Mouse (Mus musculus) spleen, adult 2 months (tissue): ENCODE measurements around the gene Scd3. TPM values are rescaled to one million over a fixed set of nuclear protein-coding genes. Genes with fewer than 3 reads are reported as not detected.

ENCODE experiments used
- DNase-seq, 2 experiments: peaks; one replicate each; pipeline versions ENCODE4 v3.0.0 to v3.0.0-alpha.2; 2012 to 2021; ENCODE audit warnings: low spot score in 2 of 2, low read depth in 1 of 2
- H3K27ac ChIP-seq: fragments of 200-500 bp; 2 replicates; pipeline ENCODE4 v1.5.1; 2012; ENCODE audit warnings: low read length, inconsistent platforms; ENCODE audit not compliant: insufficient read depth
- H3K27me3 ChIP-seq: fragments of 200-500 bp; 2 replicates; pipeline ENCODE4 v1.6.1; 2012; ENCODE audit warnings: mild to moderate bottlenecking, moderate library complexity, low read length, inconsistent platforms; ENCODE audit not compliant: control insufficient read depth, insufficient read depth
- H3K36me3 ChIP-seq: fragments of 200-500 bp; 2 replicates; pipeline ENCODE4 v1.6.1; 2012; ENCODE audit warnings: mild to moderate bottlenecking, low read length, inconsistent platforms; ENCODE audit not compliant: control insufficient read depth, insufficient read depth
- H3K4me1 ChIP-seq: fragments of 200-500 bp; 2 replicates; pipeline ENCODE4 v1.6.1; 2011; ENCODE audit warnings: inconsistent platforms; ENCODE audit not compliant: control insufficient read depth, insufficient read depth, insufficient read length
- H3K4me3 ChIP-seq: fragments of 200-500 bp; 2 replicates; pipeline ENCODE4 v1.5.1; 2011; ENCODE audit warnings: mild to moderate bottlenecking, inconsistent platforms; ENCODE audit not compliant: insufficient read depth, insufficient read length; ENCODE audit errors: extremely low read depth
- CTCF ChIP-seq: fragments of 200-500 bp; IDR thresholded peaks from 2 replicates; pipeline ENCODE4 v1.5.1; 2011; ENCODE audit warnings: mild to moderate bottlenecking, inconsistent platforms; ENCODE audit not compliant: insufficient read depth, insufficient read length, insufficient replicate concordance; ENCODE audit errors: extremely low read depth
- POLR2A ChIP-seq: fragments of 200-500 bp; IDR thresholded peaks from 2 replicates; pipeline ENCODE4 v1.6.1; 2011; ENCODE audit warnings: low read depth, low read length, inconsistent platforms
- WGBS: fragments of 180-500 bp; shearing (Covaris S2); methylation state at CpG from one replicate; pipeline ENCODE4 v1.1.7; 2018; 5-methylcytosine and 5-hydroxymethylcytosine counted together
- polyA plus RNA-seq: library from polyadenylated mRNA; depleted of rRNA; stranded (reverse); fragments of >200 nt; gene quantifications from 2 replicates; pipeline ENCODE4 v1.2.3, GENCODE M21; 2012; rRNA removed

The Scd3 gene
- polyA plus RNA-seq: not detected in 2 replicates

- H3K27me3 ChIP-seq: no peaks in the 10 kb centered on the region
- no peak within 1 kb of the TSS for H3K4me3 ChIP-seq
- WGBS: 93% methylated on average over 9 of the region's 9 CpGs
- no peak within 1 kb of the TSS for H3K27ac ChIP-seq
- DNase-seq: no peak
- H3K4me1 ChIP-seq: no peaks in the 10 kb centered on the region
- no peaks in the 10 kb centered on the region for H3K36me3 ChIP-seq
- TF ChIP-seq CTCF (no peak), POLR2A (no peak)
These were observed at the start of gene Scd3 for GRCm38 (mm10) chr19:44203015-44203564. TSS of gene Scd3 (plus strand) at chr19:44203269.

GRCm38 (mm10) chr19:44153781-44154180, 49.3 kb upstream of the Scd3 start:
- no peaks in the 10 kb centered on the region for H3K27me3 ChIP-seq
- H3K27ac ChIP-seq: no peak overlapping the region
- no peaks in the 10 kb centered on the region for H3K4me1 ChIP-seq
- 76% methylated on average over 5 of the region's 5 CpGs for WGBS
- TF ChIP-seq CTCF: no peak
- TF ChIP-seq POLR2A: no peak
- H3K4me3 ChIP-seq: no peak overlapping the region
- DNase-seq: no peak
- H3K36me3 ChIP-seq: no peaks in the 10 kb centered on the region

GRCm38 (mm10) chr19:44157005-44157404, 46.1 kb upstream of the Scd3 start:
- H3K27me3 ChIP-seq: no peaks in the 10 kb centered on the region
- WGBS: 93% methylated on average over 10 of the region's 10 CpGs

GRCm38 (mm10) chr19:44159386-44159785, 43.7 kb upstream of the Scd3 start:
- Histone ChIP-seq H3K27ac (no peak overlapping the region), H3K4me1 (no peaks in the 10 kb centered on the region), H3K4me3 (no peak overlapping the region), H3K36me3 (no peaks in the 10 kb centered on the region), H3K27me3 (no peaks in the 10 kb centered on the region)
- no peak for DNase-seq
- TF ChIP-seq CTCF: no peak
- TF ChIP-seq POLR2A: no peak
- WGBS: 90% methylated on average over 3 of the region's 3 CpGs

More at GRCm38 (mm10) chr19:44157005-44157404, 46.1 kb upstream of the Scd3 start:
- H3K27ac ChIP-seq: no peak overlapping the region
- H3K4me3 ChIP-seq: no peak overlapping the region
- no peak for TF ChIP-seq CTCF
- TF ChIP-seq POLR2A: no peak
- H3K36me3 ChIP-seq: no peaks in the 10 kb centered on the region
- H3K4me1 ChIP-seq: no peaks in the 10 kb centered on the region
- no peak for DNase-seq

- DNase-seq: no peak
- 5% methylated on average over 3 of the region's 3 CpGs for WGBS
- Histone ChIP-seq H3K4me3 (no peak overlapping the region), H3K27ac (no peak overlapping the region), H3K4me1 (no peaks in the 10 kb centered on the region), H3K27me3 (no peaks in the 10 kb centered on the region), H3K36me3 (no peaks in the 10 kb centered on the region)
- TF ChIP-seq POLR2A (no peak), CTCF (no peak)
These were observed 41.6 kb upstream of the Scd3 start for GRCm38 (mm10) chr19:44161515-44161914.

- no peaks in the 10 kb centered on the region for H3K4me1 ChIP-seq
- H3K27me3 ChIP-seq: no peaks in the 10 kb centered on the region
- no peak for DNase-seq
- 58% methylated on average over 8 of the region's 8 CpGs for WGBS
- TF ChIP-seq POLR2A (no peak), CTCF (no peak)
- H3K36me3 ChIP-seq: no peaks in the 10 kb centered on the region
- H3K4me3 ChIP-seq: no peak overlapping the region
- no peak overlapping the region for H3K27ac ChIP-seq
These were observed 28.2 kb upstream of the Scd3 start for GRCm38 (mm10) chr19:44174835-44175234.

- WGBS: 75% methylated on average over 3 of the region's 3 CpGs
- no peaks in the 10 kb centered on the region for H3K4me1 ChIP-seq
- no peak overlapping the region for H3K27ac ChIP-seq
- no peak overlapping the region for H3K4me3 ChIP-seq
- H3K27me3 ChIP-seq: no peaks in the 10 kb centered on the region
- TF ChIP-seq CTCF (no peak), POLR2A (no peak)
- H3K36me3 ChIP-seq: no peaks in the 10 kb centered on the region
- no peak for DNase-seq
These were observed 26.3 kb upstream of the Scd3 start for GRCm38 (mm10) chr19:44176741-44177140.

- Histone ChIP-seq H3K27ac (no peak overlapping the region), H3K36me3 (no peaks in the 10 kb centered on the region), H3K4me1 (no peaks in the 10 kb centered on the region), H3K4me3 (no peak overlapping the region), H3K27me3 (no peaks in the 10 kb centered on the region)
- TF ChIP-seq POLR2A (no peak), CTCF (no peak)
- 86% methylated on average over 1 of the region's 1 CpGs for WGBS
- DNase-seq: no peak
These were observed 22.6 kb upstream of the Scd3 start for GRCm38 (mm10) chr19:44180502-44180901.
